Mouse (Mus musculus) olfactory bulb, adult 2 months (tissue): Measurements from ENCODE around the gene Kirrel3. TPM values are rescaled to one million over a fixed set of nuclear protein-coding genes. Genes with fewer than 3 reads are reported as not detected.
A peak's percentile ranks its signal among the peaks of the same experiment; 100 is the strongest.

Source experiments
- H3K27ac ChIP-seq: fragments of 200-500 bp; 2 replicates; pipeline ENCODE4 v1.5.1; 2012; ENCODE audit warnings: low read depth, low read length; ENCODE audit not compliant: insufficient read depth
- H3K4me1 ChIP-seq: fragments of 200-500 bp; 2 replicates; pipeline ENCODE4 v1.6.1; 2012; ENCODE audit warnings: low read length; ENCODE audit not compliant: control insufficient read depth, insufficient read depth
- H3K4me3 ChIP-seq: fragments of 200-500 bp; 2 replicates; pipeline ENCODE4 v1.5.1; 2012; ENCODE audit warnings: mild to moderate bottlenecking, low read depth, low read length, moderate library complexity; ENCODE audit not compliant: insufficient read depth
- CTCF ChIP-seq: fragments of 200-500 bp; IDR thresholded peaks from 2 replicates; pipeline ENCODE4 v1.5.1; 2012; ENCODE audit warnings: low read depth, mild to moderate bottlenecking, low read length, moderate library complexity; ENCODE audit not compliant: insufficient read depth
- POLR2A ChIP-seq: fragments of 200-500 bp; IDR thresholded peaks from 2 replicates; pipeline ENCODE4 v1.6.1; 2012; ENCODE audit warnings: mild to moderate bottlenecking, low read depth, low read length, moderate library complexity; ENCODE audit not compliant: insufficient read depth
- WGBS: fragments of 180-500 bp; shearing (Covaris S2); methylation state at CpG from one replicate; pipeline ENCODE4 v1.1.7; 2018; 5-methylcytosine and 5-hydroxymethylcytosine counted together
- polyA plus RNA-seq: library from polyadenylated mRNA; stranded (reverse); fragments of >200 nt; gene quantifications from 2 replicates; pipeline ENCODE4 v1.2.4, GENCODE M21; 2012; ENCODE audit warnings: low replicate concordance; ENCODE audit not compliant: missing spikeins, insufficient read depth, insufficient read length

Kirrel3 gene
- polyA plus RNA-seq, 1 experiment, result not detected

- no peak for TF ChIP-seq POLR2A
- no peak overlapping the region for H3K27ac ChIP-seq
- 53% methylated on average over 2 of the region's 2 CpGs for WGBS
Observed at GRCm38 (mm10) chr9:34541908-34542307, 56.2 kb downstream of the Kirrel3 start.

GRCm38 (mm10) chr9:34555699-34556098 lies 70.0 kb downstream of the Kirrel3 start:
- 57% methylated on average over 2 of the region's 2 CpGs for WGBS
- Histone ChIP-seq H3K4me3 (no peak overlapping the region), H3K4me1 (peaks cover 17% of the 10 kb centered on the region), H3K27ac (no peak overlapping the region)
- TF ChIP-seq POLR2A (no peak), CTCF (no peak)

More at GRCm38 (mm10) chr9:34541908-34542307, 56.2 kb downstream of the Kirrel3 start:
- H3K4me1 ChIP-seq, result peaks cover 2% of the 10 kb centered on the region; the same call in 1 of the 2 replicates
- no peak overlapping the region for H3K4me3 ChIP-seq

- Histone ChIP-seq H3K4me3 (no peak overlapping the region), H3K27ac (peak overlapping the region; percentile 46; the same call in 1 of the 2 replicates), H3K4me1 (peaks cover 17% of the 10 kb centered on the region)
- no peak for TF ChIP-seq CTCF
- TF ChIP-seq POLR2A, result no peak
- WGBS, result 28% methylated on average over 5 of the region's 5 CpGs
Observed at GRCm38 (mm10) chr9:34557846-34558245, 72.2 kb downstream of the Kirrel3 start.

GRCm38 (mm10) chr9:34558291-34558899 lies 72.7 kb downstream of the Kirrel3 start:
- TF ChIP-seq CTCF (no peak), POLR2A (no peak)
- WGBS, result 24% methylated on average over 8 of the region's 8 CpGs
- Histone ChIP-seq H3K27ac (0 out of 2 replicates have a peak overlapping the region, but pooled peaks have one; percentile 49), H3K4me1 (peaks cover 17% of the 10 kb centered on the region), H3K4me3 (no peak overlapping the region)

DNA sequence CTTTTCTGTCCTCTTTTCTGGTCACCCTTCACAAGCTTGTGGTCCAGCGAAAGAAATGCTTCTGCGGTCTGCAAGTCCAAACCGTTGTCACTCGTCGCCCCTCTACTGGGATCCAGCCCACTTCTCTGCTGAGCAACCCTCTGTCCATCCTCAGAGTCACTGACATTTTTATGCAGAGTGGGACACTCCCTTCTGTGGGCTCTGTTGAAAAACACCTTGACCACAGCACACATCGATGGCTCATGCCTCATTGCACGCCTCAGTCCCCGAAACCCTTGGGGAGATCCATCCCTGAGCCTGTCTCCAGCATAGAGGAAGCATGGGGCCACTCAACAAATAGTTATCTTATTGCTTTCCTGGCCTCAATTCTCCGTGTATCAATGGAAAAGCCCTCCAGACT lies 73.4 kb downstream of the Kirrel3 start:
- no peak overlapping the region for H3K27ac ChIP-seq
- peaks cover 17% of the 10 kb centered on the region for H3K4me1 ChIP-seq
- whole genome bisulfite sequencing, result 78% methylated on average over 9 of the region's 9 CpGs
- no peak overlapping the region for H3K4me3 ChIP-seq
- TF ChIP-seq POLR2A (no peak), CTCF (no peak)

DNA sequence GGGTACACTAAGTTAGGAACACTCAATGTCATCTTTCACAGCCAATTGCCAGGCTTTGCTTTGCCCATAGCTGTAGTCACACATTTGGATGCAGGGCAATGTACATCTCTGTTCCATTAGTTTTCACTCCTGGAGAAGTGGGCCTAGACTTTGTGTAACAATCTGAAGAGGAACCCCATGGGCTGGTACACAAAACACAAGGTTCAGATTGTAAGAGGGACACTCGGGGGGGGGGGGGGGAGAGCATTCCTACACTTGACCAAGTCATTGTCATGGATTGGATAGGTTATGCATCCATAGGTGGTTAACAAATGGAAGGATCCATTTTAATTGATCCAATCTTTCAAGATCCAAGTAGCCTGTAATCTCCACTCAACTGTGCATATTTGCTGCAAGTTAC lies 75.6 kb downstream of the Kirrel3 start:
- Histone ChIP-seq H3K4me1 (peaks cover 17% of the 10 kb centered on the region), H3K27ac (no peak overlapping the region), H3K4me3 (no peak overlapping the region)
- TF ChIP-seq POLR2A (no peak), CTCF (no peak)
- WGBS, result 59% methylated on average over 1 of the region's 1 CpGs

GRCm38 (mm10) chr9:34562437-34563000 lies 76.8 kb downstream of the Kirrel3 start:
- 80% methylated on average over 9 of the region's 9 CpGs for WGBS
- H3K27ac ChIP-seq, result no peak overlapping the region
- TF ChIP-seq POLR2A, result no peak
- no peak for TF ChIP-seq CTCF

GRCm38 (mm10) chr9:34573906-34574305 lies 88.2 kb downstream of the Kirrel3 start:
- WGBS, result 92% methylated on average over 4 of the region's 4 CpGs
- no peak for TF ChIP-seq CTCF
- no peak for TF ChIP-seq POLR2A
- Histone ChIP-seq H3K4me3 (no peak overlapping the region), H3K27ac (no peak overlapping the region), H3K4me1 (no peaks in the 10 kb centered on the region)

More at GRCm38 (mm10) chr9:34562437-34563000, 76.8 kb downstream of the Kirrel3 start:
- H3K4me1 ChIP-seq, result peaks cover 21% of the 10 kb centered on the region
- H3K4me3 ChIP-seq, result no peak overlapping the region

DNA sequence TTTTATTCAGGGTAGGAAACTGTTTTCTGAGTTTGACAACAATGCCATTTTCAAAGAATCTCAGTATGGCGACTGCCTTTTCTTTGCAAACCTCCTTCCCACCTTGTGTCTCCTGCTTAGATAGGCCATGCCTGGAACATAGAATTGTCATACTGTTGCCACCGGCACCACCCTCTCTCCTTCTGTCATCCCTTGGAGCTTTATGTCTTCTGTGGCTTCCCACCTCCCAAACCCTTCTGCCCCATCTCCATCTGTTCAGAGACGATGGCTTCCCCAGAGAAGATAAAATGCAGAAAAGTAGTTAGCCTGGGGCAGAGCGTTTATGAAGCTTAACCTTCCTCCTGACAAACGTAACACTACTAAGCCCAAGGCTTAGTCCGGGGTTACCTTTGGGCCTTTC lies 88.9 kb downstream of the Kirrel3 start:
- WGBS, result 94% methylated on average over 6 of the region's 6 CpGs
- Histone ChIP-seq H3K4me3 (no peak overlapping the region), H3K27ac (no peak overlapping the region), H3K4me1 (no peaks in the 10 kb centered on the region)
- TF ChIP-seq CTCF, result no peak
- TF ChIP-seq POLR2A, result no peak
